Mouse (Mus musculus): ENCODE measurements around the gene Klk1b27. TPM values are rescaled to one million over a fixed set of nuclear protein-coding genes. Genes with fewer than 3 reads are reported as not detected.
"Not testable (repeated sequence)": the region's sequence is repeated elsewhere in the genome, so short reads cannot be mapped to it uniquely, and the experiment has no call there.

Klk1b27 gene
- polyA plus RNA-seq (2012; rRNA removed), result not detected in 2 replicates

DNA sequence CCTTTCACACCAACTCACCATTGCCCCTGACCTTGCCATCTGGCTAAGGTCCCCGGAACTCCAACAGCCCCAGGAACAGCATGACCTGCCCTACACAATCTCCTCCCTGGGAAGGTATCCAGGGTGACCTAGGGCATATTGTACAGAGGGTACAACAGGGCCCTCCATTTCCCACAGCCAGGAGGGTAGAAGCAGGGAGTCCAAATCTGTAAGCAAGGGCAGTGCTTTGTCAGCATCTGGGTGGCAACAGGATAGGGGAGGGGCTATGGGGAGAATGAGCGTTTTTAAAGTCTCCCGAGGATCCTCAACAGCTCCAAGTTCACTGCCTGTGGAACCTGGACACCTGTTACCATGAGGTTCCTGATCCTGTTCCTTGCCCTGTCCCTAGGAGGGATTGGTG is at the start of gene Klk1b27:
Gene Klk1b27 (plus strand): TSS at position 301 of the 400 bp plus-strand sequence.
- DNase-seq (ENCODE audit: low spot score), result not testable (repeated sequence)

DNA sequence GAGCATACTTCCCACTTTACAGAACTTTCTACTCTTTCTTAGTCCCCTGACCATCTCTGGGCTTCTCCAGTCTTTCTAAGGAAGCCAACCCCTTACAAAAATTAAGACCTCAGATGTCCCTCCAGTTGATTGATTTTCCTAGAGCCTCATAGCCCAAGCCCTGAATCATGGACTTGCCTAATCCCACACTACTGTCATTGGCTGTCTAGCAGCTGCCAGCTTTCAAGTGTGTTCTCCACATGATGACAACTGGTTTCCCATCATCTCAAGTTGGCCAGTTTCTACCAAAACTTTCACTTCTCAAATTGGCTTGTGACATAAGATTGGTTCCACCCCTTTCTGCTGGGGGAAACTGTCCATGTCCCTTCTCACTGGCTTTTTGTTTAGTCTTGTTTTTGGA is 47.2 kb upstream of the Klk1b27 start:
- no peak for DNase-seq (ENCODE audit: low spot score)

DNA sequence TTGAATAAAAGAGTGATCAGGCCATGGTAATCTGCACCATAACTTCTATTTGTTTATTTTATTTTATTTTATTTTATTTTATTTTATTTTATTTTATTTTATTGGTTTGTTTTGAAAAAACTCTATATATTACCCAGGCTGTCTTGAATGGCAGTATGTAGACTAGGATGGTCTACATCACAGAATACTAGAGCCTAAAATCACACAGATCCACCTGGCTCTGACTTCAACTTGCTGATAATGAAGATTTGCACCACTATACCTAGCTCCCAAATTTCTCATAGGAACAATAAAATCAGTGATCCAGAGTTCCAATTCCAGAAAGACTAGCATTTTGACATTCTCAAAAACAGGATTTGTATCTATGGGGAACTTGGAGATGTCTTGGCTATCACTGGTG is 40.2 kb upstream of the Klk1b27 start, which contains the start of gene Klk1b26:
Gene Klk1b26 (plus strand): TSS at position 301 of the 400 bp plus-strand sequence.
- DNase-seq (ENCODE audit: low spot score), result not testable (repeated sequence)

DNA sequence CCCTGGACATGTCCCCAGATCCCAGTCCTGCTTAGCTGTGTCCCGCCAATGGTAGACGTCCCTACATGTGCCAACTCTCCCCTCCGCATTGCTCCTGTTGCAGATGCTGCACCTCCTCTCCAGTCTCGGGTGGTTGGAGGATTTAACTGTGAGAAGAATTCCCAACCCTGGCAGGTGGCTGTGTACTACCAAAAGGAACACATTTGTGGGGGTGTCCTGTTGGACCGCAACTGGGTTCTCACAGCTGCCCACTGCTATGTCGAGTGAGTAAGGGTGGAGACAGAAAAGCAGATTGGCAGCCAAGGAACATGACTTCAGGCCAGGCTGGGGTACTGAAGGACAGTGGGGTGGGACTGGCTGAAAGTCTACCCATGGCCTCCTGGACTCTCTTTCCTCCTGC is 37.4 kb upstream of the Klk1b27 start:
- DNase-seq (ENCODE audit: low spot score), result not testable (repeated sequence)

DNA sequence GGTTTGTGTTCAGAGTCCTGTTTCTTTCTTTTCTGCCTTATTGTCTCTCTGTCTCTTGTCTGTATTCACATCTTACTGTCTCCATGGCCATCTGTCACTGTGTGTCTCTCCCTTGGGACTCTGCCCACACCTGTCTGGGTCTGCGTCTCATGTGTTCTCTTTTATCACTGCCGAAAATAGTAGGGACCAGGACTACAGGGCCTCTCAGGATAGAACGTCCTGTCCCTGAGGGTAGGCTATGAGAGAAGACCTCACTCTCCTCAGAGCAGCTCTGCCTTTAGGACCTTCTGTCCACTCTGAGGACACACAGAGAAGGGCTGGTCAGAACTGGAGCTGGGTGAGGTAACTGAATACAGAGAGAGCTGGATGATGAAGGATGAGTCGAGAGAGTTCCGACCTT is 37.0 kb upstream of the Klk1b27 start:
- no peak for DNase-seq (ENCODE audit: low spot score)

DNA sequence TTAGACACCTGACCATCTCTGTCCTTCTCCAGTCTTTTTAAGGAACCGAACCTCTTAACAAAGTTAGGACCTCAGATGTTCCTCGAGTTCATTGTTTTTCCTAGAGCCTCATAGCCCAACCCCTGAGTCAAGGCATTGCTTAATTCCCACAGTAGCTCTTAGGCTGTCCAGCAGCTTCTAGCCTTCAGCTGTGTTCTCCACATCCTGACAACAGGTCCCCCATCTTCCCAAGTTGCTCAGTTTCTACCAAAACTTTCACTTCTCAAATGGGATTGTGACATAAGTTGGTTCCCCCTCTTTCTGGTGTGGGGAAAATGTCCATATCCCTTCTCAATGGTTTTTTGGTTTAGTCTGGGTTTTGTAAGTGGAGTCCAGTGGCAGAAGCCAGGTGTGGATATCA is 20.0 kb downstream of the Klk1b27 start:
- no peak for DNase-seq (ENCODE audit: low spot score)

DNA sequence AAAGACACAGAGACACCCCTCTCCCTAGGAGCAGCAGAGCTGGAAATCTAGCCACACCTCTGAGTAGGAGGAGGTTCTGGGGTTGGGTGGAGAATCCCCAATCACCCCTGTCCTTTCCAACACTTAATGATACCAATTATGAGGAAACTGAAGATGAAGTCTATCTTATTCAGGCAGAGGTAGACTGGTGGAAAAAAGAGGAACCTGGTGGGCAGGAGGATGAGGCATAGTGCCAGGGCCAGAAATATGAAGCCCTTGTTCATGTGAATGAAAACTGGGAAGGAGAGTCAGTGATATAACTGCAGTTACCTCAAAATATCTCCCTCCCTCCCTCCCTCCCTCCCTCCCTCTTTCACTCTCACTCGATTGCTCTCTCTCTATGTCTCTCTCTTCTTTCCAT is 25.6 kb downstream of the Klk1b27 start:
- DNase-seq (ENCODE audit: low spot score), result no peak

DNA sequence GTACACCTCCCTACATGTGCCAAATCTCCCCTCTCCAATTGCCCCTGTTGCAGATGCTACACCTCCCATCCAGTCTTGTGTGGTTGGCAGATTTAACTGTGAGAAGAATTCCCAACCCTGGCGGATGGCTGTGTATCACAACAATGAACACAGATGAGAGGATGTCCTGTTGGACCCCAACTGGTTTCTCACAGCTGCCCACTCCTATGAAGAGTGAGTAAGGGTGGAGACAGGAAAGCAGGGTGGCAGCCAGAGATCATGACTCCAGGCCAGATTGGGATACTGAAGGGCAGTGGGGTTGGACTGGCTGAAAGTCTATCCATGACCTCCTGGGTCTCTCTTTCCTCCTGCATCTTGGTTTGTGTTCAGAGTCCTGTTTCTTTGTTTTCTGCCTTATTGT is 44.0 kb downstream of the Klk1b27 start:
- no peak for DNase-seq (ENCODE audit: low spot score)

DNA sequence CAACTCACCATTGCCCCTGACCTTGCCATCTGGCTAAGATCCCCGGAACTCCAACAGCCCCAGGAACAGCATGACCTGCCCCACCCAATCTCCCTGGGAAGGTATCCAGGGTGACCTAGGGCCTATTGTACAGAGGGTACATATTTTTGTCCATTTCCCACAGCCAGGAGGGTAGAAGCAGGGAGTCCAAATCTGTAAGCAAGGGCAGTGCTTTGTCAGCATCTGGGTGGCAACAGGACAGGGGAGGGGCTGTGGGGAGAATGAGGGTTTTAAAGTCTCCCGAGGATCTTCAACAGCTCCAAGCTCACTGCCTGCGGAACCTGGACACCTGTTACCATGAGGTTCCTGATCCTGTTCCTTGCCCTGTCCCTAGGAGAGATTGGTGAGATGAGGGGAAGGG is 49.9 kb downstream of the Klk1b27 start, which contains the start of gene Klk1b21:
Gene Klk1b21 (plus strand): TSS at position 301 of the 400 bp plus-strand sequence.
- not testable (repeated sequence) for DNase-seq (ENCODE audit: low spot score)

Other genes with a start within 250 kb of the Klk1b27 start
- gene Klk7, start 241.0 kb upstream of the Klk1b27 start, polyA plus RNA-seq (2012; rRNA removed), result not detected in 2 replicates
- 0.30 TPM in 1 of 2 replicates, not detected in the other for gene Klk6, start 227.8 kb upstream of the Klk1b27 start, polyA plus RNA-seq (2012; rRNA removed)
- gene Klk5, start 210.3 kb upstream of the Klk1b27 start, polyA plus RNA-seq (2012; rRNA removed), result not detected in 2 replicates
- gene Klk4, start 171.1 kb upstream of the Klk1b27 start, polyA plus RNA-seq (2012; rRNA removed), result not detected in 2 replicates
- gene Klk15, start 118.5 kb upstream of the Klk1b27 start, polyA plus RNA-seq (2012; rRNA removed), result not detected in 2 replicates
- not detected in 2 replicates for gene Klk1b8, start 101.6 kb upstream of the Klk1b27 start, polyA plus RNA-seq (2012; rRNA removed)
- gene Klk1b1, start 85.5 kb upstream of the Klk1b27 start, polyA plus RNA-seq (2012; rRNA removed), result not detected in 2 replicates
- gene Klk1b9, start 76.2 kb upstream of the Klk1b27 start, polyA plus RNA-seq (2012; rRNA removed), result not detected in 2 replicates
- not detected in 2 replicates for gene Klk1b11, start 56.4 kb upstream of the Klk1b27 start, polyA plus RNA-seq (2012; rRNA removed)
- not detected in 2 replicates for gene Klk1b26, start 40.1 kb upstream of the Klk1b27 start, polyA plus RNA-seq (2012; rRNA removed)
- gene Klk1b21, start 50.0 kb downstream of the Klk1b27 start, polyA plus RNA-seq (2012; rRNA removed), result not detected in 2 replicates
- not detected in 2 replicates for gene Klk1b22, start 60.4 kb downstream of the Klk1b27 start, polyA plus RNA-seq (2012; rRNA removed)
- gene Klk1b16, start 84.5 kb downstream of the Klk1b27 start, polyA plus RNA-seq (2012; rRNA removed), result not detected in 2 replicates
- gene Klk1b24, start 135.9 kb downstream of the Klk1b27 start, polyA plus RNA-seq (2012; rRNA removed), result not detected in 2 replicates
- gene Klk1b3, start 145.9 kb downstream of the Klk1b27 start, polyA plus RNA-seq (2012; rRNA removed), result not detected in 2 replicates
- not detected in 2 replicates for gene Klk1b4, start 155.1 kb downstream of the Klk1b27 start, polyA plus RNA-seq (2012; rRNA removed)
- not detected in 2 replicates for gene Klk1b5, start 163.7 kb downstream of the Klk1b27 start, polyA plus RNA-seq (2012; rRNA removed)
- gene Klk1, start 173.1 kb downstream of the Klk1b27 start, polyA plus RNA-seq (2012; rRNA removed), result 0.17 and 0.40 TPM in 2 replicates
- not detected in 2 replicates for gene Gm36864, start 183.9 kb downstream of the Klk1b27 start, polyA plus RNA-seq (2012; rRNA removed)
- 0.71 and 1.1 TPM in 2 replicates for gene 1700028J19Rik, start 194.4 kb downstream of the Klk1b27 start, polyA plus RNA-seq (2012; rRNA removed)
- 100 and 125 TPM in 2 replicates for gene 2410002F23Rik, start 194.4 kb downstream of the Klk1b27 start, polyA plus RNA-seq (2012; rRNA removed)
- not detected in 2 replicates for gene Acp4, start 205.1 kb downstream of the Klk1b27 start, polyA plus RNA-seq (2012; rRNA removed)
- gene Gm15517, start 209.2 kb downstream of the Klk1b27 start, polyA plus RNA-seq (2012; rRNA removed), result 0.65 TPM in 1 of 2 replicates, not detected in the other

Measured in urinary bladder, adult 2 months (tissue).